Mouse (Mus musculus): ENCODE measurements around the gene Rilp.

GRCm38 (mm10) chr11:75510627-75510993 is 716 bp downstream of the Rilp start:
- TF ChIP-seq POLR2A (IDR thresholded peaks at IDR 0.05; ENCODE audit: extremely low read depth, insufficient read depth, low read length) = peak; percentile 98
- TF ChIP-seq CTCF (IDR thresholded peaks at IDR 0.05; ENCODE audit: low read depth, low read length) = peak; percentile 93

All from liver, adult 2 months (tissue).